Mouse (Mus musculus): ENCODE measurements around the gene Chil5. TPM values are rescaled to one million over a fixed set of nuclear protein-coding genes. Genes with fewer than 3 reads are reported as not detected.
A peak's percentile ranks its signal among the peaks of the same experiment; 100 is the strongest.
"Not testable (repeated sequence)": the region's sequence is repeated elsewhere in the genome, so short reads cannot be mapped to it uniquely, and the experiment has no call there.

Chil5 gene
- 0.12 and 0.27 TPM in 2 replicates for polyA plus RNA-seq (2012; rRNA removed)

DNA sequence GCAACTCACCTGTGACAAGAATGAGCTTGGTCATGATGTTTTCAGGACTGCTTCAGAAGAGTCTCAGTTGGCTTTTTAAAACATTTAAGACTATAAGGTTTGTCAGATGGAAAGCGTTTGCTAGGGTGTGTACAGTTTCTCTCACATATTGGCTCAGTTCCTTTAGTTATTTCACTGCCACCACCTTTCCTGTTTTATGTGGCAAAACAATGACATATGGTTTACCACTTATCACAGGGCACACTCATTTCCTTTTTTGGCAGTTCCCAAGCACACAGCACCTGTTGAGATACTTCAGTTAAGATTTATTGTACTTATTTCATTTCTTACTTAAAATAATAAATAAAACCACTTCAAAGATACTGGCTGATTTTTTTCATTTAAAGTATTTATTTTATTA, at the start of gene Chil5:
TSS of gene Chil5 (minus strand) at position 34 of the 400 bp plus-strand sequence.
- WGBS = 12% methylated on average over 1 of the region's 1 CpGs
- Histone ChIP-seq H3K36me3 (ENCODE audit: control insufficient read depth, insufficient read depth, low read length) (no peaks in the 10 kb centered on the region), H3K27ac (ENCODE audit: control insufficient read depth, insufficient read depth, low read length) (no peak within 1 kb of the TSS), H3K4me3 (ENCODE audit: control insufficient read depth, insufficient read depth, low read length) (no peak within 1 kb of the TSS), H3K4me1 (replicated peaks; ENCODE audit: control insufficient read depth, insufficient read depth, low read length) (no peaks in the 10 kb centered on the region), H3K27me3 (ENCODE audit: control insufficient read depth, insufficient read depth, low read length) (no peaks in the 10 kb centered on the region)
- TF ChIP-seq POLR2A (IDR thresholded peaks at IDR 0.05; ENCODE audit: control insufficient read depth, extremely low read depth, insufficient read depth, low read length, poor library complexity) (no peak), CTCF (IDR thresholded peaks at IDR 0.05; ENCODE audit: borderline replicate concordance, control insufficient read depth, extremely low read depth, insufficient read depth, low read length, poor library complexity) (no peak)
- no peak for DNase-seq

DNA sequence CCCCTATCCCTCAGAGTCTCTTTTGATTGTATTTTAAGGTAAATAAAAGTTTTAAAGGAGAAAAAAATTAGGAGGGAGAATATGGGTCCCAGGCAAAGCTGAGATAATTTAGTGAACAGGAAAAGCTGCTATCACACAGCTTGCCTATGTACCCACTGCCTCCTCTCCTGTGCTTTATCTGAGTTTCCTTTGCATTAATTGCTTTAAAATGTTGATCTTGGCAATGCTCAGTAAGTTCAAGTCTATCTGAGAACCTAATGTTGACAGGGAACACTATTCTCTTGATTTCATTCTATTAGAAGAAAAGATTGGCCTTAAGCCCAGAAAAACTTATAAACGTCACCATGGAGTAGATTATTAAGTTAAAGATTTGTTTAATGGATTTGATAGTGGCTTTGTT, 42.2 kb upstream of the Chil5 start:
- no peak for TF ChIP-seq POLR2A (IDR thresholded peaks at IDR 0.05; ENCODE audit: control insufficient read depth, extremely low read depth, insufficient read depth, low read length, poor library complexity)
- no peak for TF ChIP-seq CTCF (IDR thresholded peaks at IDR 0.05; ENCODE audit: borderline replicate concordance, control insufficient read depth, extremely low read depth, insufficient read depth, low read length, poor library complexity)
- no peak overlapping the region for H3K4me3 ChIP-seq (ENCODE audit: control insufficient read depth, insufficient read depth, low read length)
- no peak overlapping the region for H3K27ac ChIP-seq (ENCODE audit: control insufficient read depth, insufficient read depth, low read length)
- WGBS = 96% methylated on average over 1 of the region's 1 CpGs
- no peaks in the 10 kb centered on the region for H3K27me3 ChIP-seq (ENCODE audit: control insufficient read depth, insufficient read depth, low read length)
- no peaks in the 10 kb centered on the region for H3K4me1 ChIP-seq (replicated peaks; ENCODE audit: control insufficient read depth, insufficient read depth, low read length)
- no peaks in the 10 kb centered on the region for H3K36me3 ChIP-seq (ENCODE audit: control insufficient read depth, insufficient read depth, low read length)
- no peak for DNase-seq

DNA sequence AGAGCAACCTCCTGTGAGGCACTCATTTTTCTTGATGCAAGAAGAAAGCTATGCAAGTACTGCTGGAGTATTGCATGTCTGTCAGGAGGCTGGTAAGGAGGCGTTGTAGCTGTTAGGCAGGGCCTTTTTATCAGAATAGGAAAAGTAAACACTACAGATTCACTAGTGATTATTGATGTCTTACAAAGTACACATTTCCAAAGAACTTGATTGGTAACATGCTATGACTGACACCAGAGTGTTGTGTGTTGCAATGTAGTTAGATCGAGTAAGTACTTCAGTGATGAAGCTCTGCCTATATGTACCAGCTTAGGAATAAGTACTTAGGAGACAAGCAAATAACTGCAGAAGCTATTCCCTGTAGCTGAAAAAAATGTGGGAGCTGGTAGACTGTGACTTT, 38.4 kb upstream of the Chil5 start:
- no peak for DNase-seq
- Histone ChIP-seq H3K36me3 (ENCODE audit: control insufficient read depth, insufficient read depth, low read length) (no peaks in the 10 kb centered on the region), H3K4me1 (replicated peaks; ENCODE audit: control insufficient read depth, insufficient read depth, low read length) (no peaks in the 10 kb centered on the region), H3K27me3 (ENCODE audit: control insufficient read depth, insufficient read depth, low read length) (no peaks in the 10 kb centered on the region), H3K4me3 (ENCODE audit: control insufficient read depth, insufficient read depth, low read length) (no peak overlapping the region), H3K27ac (ENCODE audit: control insufficient read depth, insufficient read depth, low read length) (no peak overlapping the region)
- TF ChIP-seq CTCF (IDR thresholded peaks at IDR 0.05; ENCODE audit: borderline replicate concordance, control insufficient read depth, extremely low read depth, insufficient read depth, low read length, poor library complexity) = no peak
- no peak for TF ChIP-seq POLR2A (IDR thresholded peaks at IDR 0.05; ENCODE audit: control insufficient read depth, extremely low read depth, insufficient read depth, low read length, poor library complexity)
- WGBS = 98% methylated on average over 2 of the region's 2 CpGs

DNA sequence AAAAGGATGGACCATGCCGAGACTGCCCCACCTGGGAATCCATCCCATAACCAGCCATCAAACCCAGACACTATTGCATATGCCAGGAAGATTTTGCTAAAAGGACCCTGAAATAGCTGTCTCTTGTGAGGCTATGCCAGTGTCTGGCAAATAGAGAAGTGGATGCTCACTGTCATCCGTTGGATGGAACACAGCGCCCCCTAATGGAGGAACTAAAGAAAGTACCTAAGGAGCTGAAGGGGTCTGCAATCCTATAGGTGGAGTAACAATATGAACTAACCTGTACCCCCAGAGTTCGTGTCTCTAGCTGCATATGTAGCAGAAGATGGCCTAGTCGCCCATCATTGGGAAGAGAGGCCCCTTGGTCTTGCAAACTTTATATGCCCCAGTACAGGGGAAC, 35.1 kb upstream of the Chil5 start:
- not testable (repeated sequence) for H3K4me1 ChIP-seq (replicated peaks; ENCODE audit: control insufficient read depth, insufficient read depth, low read length); H3K4me3 ChIP-seq (ENCODE audit: control insufficient read depth, insufficient read depth, low read length); H3K27me3 ChIP-seq (ENCODE audit: control insufficient read depth, insufficient read depth, low read length); H3K36me3 ChIP-seq (ENCODE audit: control insufficient read depth, insufficient read depth, low read length); H3K27ac ChIP-seq (ENCODE audit: control insufficient read depth, insufficient read depth, low read length)
- WGBS = 51% methylated on average over 5 of the region's 5 CpGs
- DNase-seq = peak; percentile 29

DNA sequence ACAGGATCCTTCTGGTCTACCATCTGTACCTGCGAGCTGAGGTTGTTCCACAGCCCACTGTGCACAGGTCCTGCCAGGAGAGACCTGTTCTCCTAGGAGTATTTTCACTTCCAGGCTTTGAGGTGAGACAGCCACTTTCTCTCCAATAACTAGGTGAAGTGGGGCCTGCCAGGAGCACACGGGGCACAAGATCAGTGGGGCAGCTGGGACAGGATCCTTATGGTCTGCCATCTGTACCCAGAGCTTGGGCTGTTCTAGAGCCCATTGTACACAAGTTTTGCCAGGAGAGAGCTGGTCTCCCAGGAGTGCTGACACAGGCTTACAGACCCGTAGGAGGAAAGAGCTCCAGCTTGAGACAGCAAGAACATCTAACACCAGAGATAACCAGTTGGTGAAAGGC, 25.4 kb upstream of the Chil5 start:
- no peak overlapping the region for H3K27ac ChIP-seq (ENCODE audit: control insufficient read depth, insufficient read depth, low read length)
- H3K27me3 ChIP-seq (ENCODE audit: control insufficient read depth, insufficient read depth, low read length) = no peaks in the 10 kb centered on the region
- no peaks in the 10 kb centered on the region for H3K36me3 ChIP-seq (ENCODE audit: control insufficient read depth, insufficient read depth, low read length)
- no peak for DNase-seq
- H3K4me3 ChIP-seq (ENCODE audit: control insufficient read depth, insufficient read depth, low read length) = no peak overlapping the region
- 92% methylated on average over 3 of the region's 3 CpGs for WGBS
- H3K4me1 ChIP-seq (replicated peaks; ENCODE audit: control insufficient read depth, insufficient read depth, low read length) = no peaks in the 10 kb centered on the region
- no peak for TF ChIP-seq CTCF (IDR thresholded peaks at IDR 0.05; ENCODE audit: borderline replicate concordance, control insufficient read depth, extremely low read depth, insufficient read depth, low read length, poor library complexity)
- no peak for TF ChIP-seq POLR2A (IDR thresholded peaks at IDR 0.05; ENCODE audit: control insufficient read depth, extremely low read depth, insufficient read depth, low read length, poor library complexity)

DNA sequence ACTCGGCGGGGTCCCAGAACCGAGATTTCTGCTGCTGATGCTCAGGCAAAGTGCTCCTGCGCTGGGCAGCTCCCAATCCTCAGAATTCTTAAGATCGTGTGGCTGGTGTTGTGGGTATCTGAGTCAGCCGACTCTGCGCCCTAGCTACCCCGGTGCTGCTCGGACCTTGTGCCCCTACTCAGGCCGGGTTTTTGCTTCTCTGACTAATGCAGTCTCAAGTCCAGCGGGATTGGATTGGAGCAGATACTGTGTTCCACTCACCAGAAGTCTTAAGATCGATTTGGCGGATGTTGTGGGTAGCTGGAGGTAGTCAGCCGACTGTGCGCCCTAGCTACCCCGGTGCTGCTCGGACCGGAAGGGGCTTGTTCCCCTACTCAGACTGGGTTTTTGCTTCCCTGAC, 19.3 kb upstream of the Chil5 start:
- TF ChIP-seq POLR2A (IDR thresholded peaks at IDR 0.05; ENCODE audit: control insufficient read depth, extremely low read depth, insufficient read depth, low read length, poor library complexity) (no peak), CTCF (IDR thresholded peaks at IDR 0.05; ENCODE audit: borderline replicate concordance, control insufficient read depth, extremely low read depth, insufficient read depth, low read length, poor library complexity) (no peak)
- Histone ChIP-seq H3K27me3 (ENCODE audit: control insufficient read depth, insufficient read depth, low read length) (no peaks in the 10 kb centered on the region), H3K4me1 (replicated peaks; ENCODE audit: control insufficient read depth, insufficient read depth, low read length) (no peaks in the 10 kb centered on the region), H3K4me3 (ENCODE audit: control insufficient read depth, insufficient read depth, low read length) (no peak overlapping the region), H3K27ac (ENCODE audit: control insufficient read depth, insufficient read depth, low read length) (no peak overlapping the region), H3K36me3 (ENCODE audit: control insufficient read depth, insufficient read depth, low read length) (no peaks in the 10 kb centered on the region)
- 91% methylated on average over 18 of the region's 18 CpGs for WGBS
- no peak for DNase-seq

DNA sequence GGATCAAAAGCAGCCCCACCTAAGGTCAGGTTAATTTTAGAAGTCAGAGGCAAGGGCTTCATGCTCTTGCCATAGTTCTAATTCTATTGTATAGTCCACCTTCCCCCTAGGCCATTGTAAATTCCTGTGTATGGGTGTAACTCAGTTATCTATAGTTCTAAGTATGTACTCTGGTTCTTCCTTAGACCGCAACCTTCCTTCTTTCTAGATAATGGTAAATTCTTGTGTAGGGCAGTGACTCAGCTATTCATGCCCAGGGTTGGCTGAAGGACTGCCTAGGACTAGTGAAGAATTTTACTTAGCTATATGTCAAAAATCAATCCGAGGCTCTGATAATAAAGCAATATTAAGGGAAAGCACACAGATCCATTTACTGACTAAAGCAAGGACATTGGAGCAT, 7.7 kb upstream of the Chil5 start:
- H3K27me3 ChIP-seq (ENCODE audit: control insufficient read depth, insufficient read depth, low read length) = no peaks in the 10 kb centered on the region
- no peak overlapping the region for H3K4me3 ChIP-seq (ENCODE audit: control insufficient read depth, insufficient read depth, low read length)
- H3K4me1 ChIP-seq (replicated peaks; ENCODE audit: control insufficient read depth, insufficient read depth, low read length) = no peaks in the 10 kb centered on the region
- no peaks in the 10 kb centered on the region for H3K36me3 ChIP-seq (ENCODE audit: control insufficient read depth, insufficient read depth, low read length)
- no peak overlapping the region for H3K27ac ChIP-seq (ENCODE audit: control insufficient read depth, insufficient read depth, low read length)
- DNase-seq = no peak
- TF ChIP-seq POLR2A (IDR thresholded peaks at IDR 0.05; ENCODE audit: control insufficient read depth, extremely low read depth, insufficient read depth, low read length, poor library complexity) (no peak), CTCF (IDR thresholded peaks at IDR 0.05; ENCODE audit: borderline replicate concordance, control insufficient read depth, extremely low read depth, insufficient read depth, low read length, poor library complexity) (no peak)
- 99% methylated on average over 2 of the region's 2 CpGs for WGBS
